Mouse (Mus musculus) forebrain, embryonic 16.5 days (tissue): Measurements from ENCODE around the gene Mtmr2. TPM values are rescaled to one million over a fixed set of nuclear protein-coding genes. Genes with fewer than 3 reads are reported as not detected.

Experiments used
- ATAC-seq: fragments of 200-750 bp; cut with Nextera tagmentation; 2 replicates; pipeline ENCODE4 v1.8.0; 2017; ENCODE audit warnings: mild to moderate bottlenecking, moderate library complexity
- H3K27ac ChIP-seq: fragments of 300-500 bp; sonication (generic); 2 replicates; pipeline ENCODE4 v1.5.1; 2014; ENCODE audit warnings: low read length, control low read depth
- H3K27me3 ChIP-seq: fragments of 300-500 bp; sonication (generic); replicated peaks from 2 replicates; pipeline ENCODE4 v1.6.1; 2014; ENCODE audit warnings: low read length; ENCODE audit not compliant: control insufficient read depth, insufficient read depth
- H3K36me3 ChIP-seq: fragments of 300-500 bp; sonication (generic); 2 replicates; pipeline ENCODE4 v1.6.1; 2014; ENCODE audit not compliant: control insufficient read depth, insufficient read depth
- H3K4me1 ChIP-seq: fragments of 300-500 bp; sonication (generic); replicated peaks from 2 replicates; pipeline ENCODE4 v1.6.1; 2014; ENCODE audit warnings: low read length; ENCODE audit not compliant: control insufficient read depth, insufficient read depth
- H3K4me2 ChIP-seq: fragments of 300-500 bp; sonication (generic); 2 replicates; pipeline ENCODE4 v1.6.1; 2014; ENCODE audit warnings: mild to moderate bottlenecking, low read length, control low read depth
- H3K4me3 ChIP-seq: fragments of 300-500 bp; sonication (generic); replicated peaks from 2 replicates; pipeline ENCODE4 v1.5.1; 2014; ENCODE audit warnings: mild to moderate bottlenecking, low read length, control low read depth
- H3K9ac ChIP-seq: fragments of 300-500 bp; sonication (generic); replicated peaks from 2 replicates; pipeline ENCODE4 v1.6.1; 2014; ENCODE audit warnings: low read depth, low read length, control low read depth
- H3K9me3 ChIP-seq: fragments of 300-500 bp; sonication (generic); 2 replicates; pipeline ENCODE4 v1.6.1; 2016; ENCODE audit warnings: low read length; ENCODE audit not compliant: control insufficient read depth
- WGBS: fragments of 180-500 bp; shearing (Covaris S2); extraction: QIAGEN DNeasy Blood & Tissue Kit; methylation state at CpG from one replicate; pipeline ENCODE4 v1.1.7; 2014; 5-methylcytosine and 5-hydroxymethylcytosine counted together
- polyA plus RNA-seq: library from polyadenylated mRNA; unstranded; fragments of >200 nt; fragmentation: Nextera tagmentation; extraction: Ambion mirVana; gene quantifications from 2 replicates; pipeline ENCODE4 v1.2.1, GENCODE M21; 2015

The Mtmr2 gene
- polyA plus RNA-seq, 1 experiment from 2014 or later, result 65.7 TPM

DNA sequence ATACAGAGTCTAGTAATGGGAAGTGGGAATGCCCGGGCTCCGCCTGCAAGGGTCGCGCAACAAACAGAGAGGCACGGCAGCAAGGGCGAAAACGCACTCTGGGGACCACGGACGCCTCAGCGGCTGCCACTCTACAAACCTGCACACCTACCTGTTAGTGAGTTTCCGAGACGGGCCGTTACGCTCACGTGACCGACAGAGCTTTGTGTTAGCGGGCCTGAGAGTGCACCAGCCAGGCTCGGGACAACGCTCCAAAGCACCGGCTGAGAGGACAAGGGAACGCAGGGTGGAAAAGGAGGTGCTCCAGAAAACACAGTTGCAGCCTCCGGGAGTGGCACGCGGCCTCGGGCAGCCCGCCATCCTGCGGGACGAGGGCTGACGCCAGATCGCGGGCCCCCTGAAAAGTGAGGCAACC lies 78.2 kb downstream of the Mtmr2 start:
- WGBS, result 0% methylated on average over 31 of the region's 31 CpGs
- Histone ChIP-seq H3K4me2 (peak overlapping the region; percentile 78), H3K9ac (peak overlapping the region; percentile 94), H3K9me3 (no peaks in the 10 kb centered on the region), H3K4me3 (peak overlapping the region; percentile 97), H3K27me3 (no peaks in the 10 kb centered on the region), H3K27ac (peak overlapping the region; percentile 99), H3K36me3 (no peaks in the 10 kb centered on the region), H3K4me1 (peaks cover 28% of the 10 kb centered on the region)
- ATAC-seq, result peak; percentile 4

DNA sequence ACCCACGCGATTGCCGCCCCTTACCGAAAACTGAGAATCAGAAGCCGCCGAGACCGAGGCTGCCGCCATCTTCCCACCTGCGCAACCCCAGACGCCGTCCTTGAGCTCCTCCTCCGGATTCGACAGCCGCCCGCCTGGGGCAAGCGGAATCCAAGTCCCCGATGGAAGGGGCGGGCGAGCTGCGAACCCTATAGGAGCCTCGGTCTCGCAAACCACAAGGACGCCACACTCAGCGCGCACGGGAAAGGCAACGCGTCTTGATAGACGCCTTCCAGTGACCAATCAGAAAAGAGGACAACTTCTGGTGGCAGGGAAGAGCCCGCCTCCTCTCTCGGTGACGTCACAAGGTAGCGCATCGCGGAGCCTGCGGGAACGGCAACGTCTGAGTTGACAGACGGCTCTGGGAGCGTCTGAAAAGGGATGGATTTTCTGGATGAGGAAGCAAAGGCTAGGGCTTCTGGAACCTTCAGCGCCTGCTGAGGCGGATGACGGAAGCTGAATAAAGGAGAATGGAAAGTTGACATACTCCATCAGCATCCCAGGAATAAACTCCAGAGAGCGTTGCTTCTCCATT lies 78.7 kb downstream of the Mtmr2 start, which contains the start of gene Cep57:
TSS of gene Cep57 (minus strand) at position 276 of the 574 bp plus-strand sequence.
- H3K36me3 ChIP-seq, result peaks cover 3% of the 10 kb centered on the region; the same call in 1 of the 2 replicates
- no peaks in the 10 kb centered on the region for H3K9me3 ChIP-seq
- H3K27me3 ChIP-seq, result no peaks in the 10 kb centered on the region
- H3K9ac ChIP-seq, result peak within 1 kb of the TSS; percentile 95
- ATAC-seq, result peak; percentile 90
- under 1% methylated on average over 44 of the region's 44 CpGs for WGBS
- peak within 1 kb of the TSS; percentile 99 for H3K27ac ChIP-seq
- H3K4me2 ChIP-seq, result peak within 1 kb of the TSS; percentile 78
- H3K4me3 ChIP-seq, result peak within 1 kb of the TSS; percentile 97
- H3K4me1 ChIP-seq, result peaks cover 28% of the 10 kb centered on the region

DNA sequence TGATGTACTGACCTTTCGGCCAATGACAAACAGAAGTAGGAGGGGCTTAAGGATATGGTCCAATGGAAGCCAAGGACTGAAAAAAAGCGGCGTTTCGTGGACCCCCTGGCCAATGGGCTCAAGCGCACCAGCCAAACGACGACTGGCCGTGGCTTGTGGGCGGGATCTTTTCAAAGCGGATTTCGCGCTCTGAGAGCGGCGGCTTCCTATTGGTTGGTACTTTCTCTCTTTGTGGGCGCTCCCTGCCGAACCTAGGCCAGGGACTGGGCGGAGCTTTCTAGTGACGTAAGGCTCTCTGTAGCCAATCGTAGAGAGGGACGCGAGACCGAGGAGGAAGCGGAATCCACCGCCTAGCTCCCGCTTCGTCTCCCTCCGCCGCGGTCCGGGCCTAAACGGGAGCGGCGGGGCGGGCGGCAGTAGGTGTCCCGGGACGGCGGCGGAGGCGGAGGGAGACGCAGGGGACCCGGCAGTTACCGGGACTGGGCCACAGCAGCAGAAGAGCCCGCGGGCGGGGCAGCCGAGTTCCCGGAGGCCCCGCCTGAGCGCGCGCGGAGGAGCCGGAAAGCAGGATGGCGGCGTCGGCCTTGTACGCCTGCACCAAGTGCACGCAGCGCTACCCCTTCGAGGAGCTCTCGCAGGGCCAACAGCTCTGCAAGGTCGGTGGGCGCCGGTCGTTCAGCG lies 79.3 kb downstream of the Mtmr2 start, which contains the start of gene Fam76b:
TSS of gene Fam76b (plus strand) at position 311 of the 681 bp plus-strand sequence.
- Histone ChIP-seq H3K27me3 (no peaks in the 10 kb centered on the region), H3K4me2 (peak within 1 kb of the TSS; percentile 78), H3K9ac (peak within 1 kb of the TSS; percentile 95), H3K36me3 (peaks cover 3% of the 10 kb centered on the region), H3K9me3 (no peaks in the 10 kb centered on the region), H3K27ac (peak within 1 kb of the TSS; percentile 99), H3K4me1 (peaks cover 28% of the 10 kb centered on the region), H3K4me3 (peak within 1 kb of the TSS; percentile 97)
- under 1% methylated on average over 64 of the region's 67 CpGs for WGBS
- peak; percentile 92 for ATAC-seq

DNA sequence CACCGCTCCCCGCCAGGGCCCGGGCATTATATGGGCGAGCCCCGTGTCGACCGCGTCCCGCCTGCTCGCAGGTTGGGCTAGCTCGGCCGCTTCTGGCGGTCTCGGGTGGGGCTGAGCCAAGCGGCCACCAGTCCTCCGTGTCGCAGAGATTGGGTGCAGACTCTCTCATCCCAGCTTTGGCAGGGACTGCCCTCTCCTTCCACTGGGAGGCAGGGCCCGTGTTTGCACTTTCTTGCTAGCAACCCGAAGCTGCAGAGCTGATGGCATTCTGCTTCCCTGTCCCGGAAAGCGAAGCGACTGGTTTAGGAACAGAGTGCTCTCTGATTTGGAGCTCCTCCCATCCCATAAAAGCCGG lies 79.9 kb downstream of the Mtmr2 start:
- H3K4me1 ChIP-seq, result peaks cover 26% of the 10 kb centered on the region
- ATAC-seq, result peak; percentile 13; the same call in 1 of the 2 replicates
- peak overlapping the region; percentile 97 for H3K4me3 ChIP-seq
- 0% methylated on average over 23 of the region's 23 CpGs for WGBS
- H3K27me3 ChIP-seq, result no peaks in the 10 kb centered on the region
- H3K9ac ChIP-seq, result peak overlapping the region; percentile 95
- no peaks in the 10 kb centered on the region for H3K9me3 ChIP-seq
- peak overlapping the region; percentile 72 for H3K4me2 ChIP-seq
- peak overlapping the region; percentile 99 for H3K27ac ChIP-seq
- H3K36me3 ChIP-seq, result peaks cover 7% of the 10 kb centered on the region

DNA sequence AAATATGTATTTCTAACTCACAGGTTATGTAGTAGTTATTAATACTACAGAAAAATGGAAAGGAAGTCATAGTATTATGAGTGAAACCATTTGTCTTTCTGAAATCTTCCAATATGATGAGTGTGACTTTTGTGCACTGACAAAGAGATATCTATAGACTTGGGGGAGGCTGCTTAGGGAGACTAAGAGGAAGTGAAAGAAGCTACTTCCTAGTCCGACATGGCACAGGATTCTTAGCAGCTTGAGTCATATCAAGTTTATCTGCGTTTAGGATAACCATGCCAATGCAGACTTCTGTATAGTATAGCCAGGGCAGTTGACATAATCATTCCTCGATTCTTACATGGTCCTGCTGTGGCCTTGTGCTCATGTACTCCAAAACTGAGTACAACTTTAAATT lies 87.0 kb downstream of the Mtmr2 start:
- Histone ChIP-seq H3K4me2 (no peak overlapping the region), H3K9me3 (no peaks in the 10 kb centered on the region), H3K27ac (no peak overlapping the region), H3K9ac (no peak overlapping the region), H3K27me3 (no peaks in the 10 kb centered on the region), H3K4me3 (no peak overlapping the region), H3K4me1 (no peaks in the 10 kb centered on the region), H3K36me3 (peaks cover 36% of the 10 kb centered on the region)
- no peak for ATAC-seq
- WGBS, result 91% methylated on average over 3 of the region's 3 CpGs

DNA sequence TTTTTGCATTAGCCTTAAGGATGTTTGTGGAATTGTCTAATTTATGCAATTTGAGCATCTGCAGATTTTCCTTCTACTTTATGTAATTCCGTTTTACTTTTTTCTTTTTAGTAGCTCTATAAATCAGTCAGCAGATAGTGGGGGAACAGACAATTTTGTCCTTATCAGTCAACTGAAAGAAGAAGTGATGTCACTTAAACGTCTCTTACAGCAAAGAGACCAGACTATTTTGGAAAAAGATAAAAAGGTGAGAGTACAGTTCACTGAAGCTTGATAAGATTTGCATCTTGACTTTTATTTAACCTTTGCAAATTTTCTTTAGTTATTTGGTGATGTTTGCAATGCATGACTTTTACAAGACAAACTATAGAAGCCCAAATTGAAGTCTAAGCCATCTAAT lies 88.5 kb downstream of the Mtmr2 start:
- ATAC-seq, result no peak
- Histone ChIP-seq H3K27me3 (no peaks in the 10 kb centered on the region), H3K36me3 (peaks cover 46% of the 10 kb centered on the region), H3K9ac (no peak overlapping the region), H3K27ac (no peak overlapping the region), H3K9me3 (no peaks in the 10 kb centered on the region), H3K4me1 (no peaks in the 10 kb centered on the region), H3K4me3 (no peak overlapping the region), H3K4me2 (no peak overlapping the region)
- 93% methylated on average over 2 of the region's 2 CpGs for WGBS

DNA sequence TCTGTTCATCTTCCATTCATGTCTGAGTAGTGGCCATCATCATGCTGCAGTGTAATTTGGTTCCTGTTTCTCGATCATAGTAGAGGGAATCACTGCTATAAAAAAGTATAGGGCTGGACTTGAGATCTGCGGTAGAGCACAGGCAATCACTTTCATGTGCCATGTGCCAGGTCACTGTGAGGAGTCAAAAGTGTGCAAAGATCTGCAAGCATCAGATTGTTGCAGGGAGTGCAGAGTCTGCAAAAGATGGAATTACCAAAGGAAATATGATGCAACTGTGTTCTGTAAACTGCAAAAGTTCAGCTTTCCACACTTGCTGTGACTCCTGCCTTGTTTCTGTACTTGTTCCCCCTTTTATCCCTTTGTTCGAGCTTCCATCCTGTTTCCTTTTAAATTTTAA lies 99.4 kb downstream of the Mtmr2 start:
- Histone ChIP-seq H3K36me3 (peaks cover 14% of the 10 kb centered on the region), H3K4me3 (no peak overlapping the region), H3K27ac (no peak overlapping the region), H3K27me3 (no peaks in the 10 kb centered on the region), H3K9me3 (no peaks in the 10 kb centered on the region), H3K4me2 (no peak overlapping the region), H3K9ac (no peak overlapping the region), H3K4me1 (no peaks in the 10 kb centered on the region)
- no peak for ATAC-seq
- 87% methylated on average over 3 of the region's 3 CpGs for WGBS

DNA sequence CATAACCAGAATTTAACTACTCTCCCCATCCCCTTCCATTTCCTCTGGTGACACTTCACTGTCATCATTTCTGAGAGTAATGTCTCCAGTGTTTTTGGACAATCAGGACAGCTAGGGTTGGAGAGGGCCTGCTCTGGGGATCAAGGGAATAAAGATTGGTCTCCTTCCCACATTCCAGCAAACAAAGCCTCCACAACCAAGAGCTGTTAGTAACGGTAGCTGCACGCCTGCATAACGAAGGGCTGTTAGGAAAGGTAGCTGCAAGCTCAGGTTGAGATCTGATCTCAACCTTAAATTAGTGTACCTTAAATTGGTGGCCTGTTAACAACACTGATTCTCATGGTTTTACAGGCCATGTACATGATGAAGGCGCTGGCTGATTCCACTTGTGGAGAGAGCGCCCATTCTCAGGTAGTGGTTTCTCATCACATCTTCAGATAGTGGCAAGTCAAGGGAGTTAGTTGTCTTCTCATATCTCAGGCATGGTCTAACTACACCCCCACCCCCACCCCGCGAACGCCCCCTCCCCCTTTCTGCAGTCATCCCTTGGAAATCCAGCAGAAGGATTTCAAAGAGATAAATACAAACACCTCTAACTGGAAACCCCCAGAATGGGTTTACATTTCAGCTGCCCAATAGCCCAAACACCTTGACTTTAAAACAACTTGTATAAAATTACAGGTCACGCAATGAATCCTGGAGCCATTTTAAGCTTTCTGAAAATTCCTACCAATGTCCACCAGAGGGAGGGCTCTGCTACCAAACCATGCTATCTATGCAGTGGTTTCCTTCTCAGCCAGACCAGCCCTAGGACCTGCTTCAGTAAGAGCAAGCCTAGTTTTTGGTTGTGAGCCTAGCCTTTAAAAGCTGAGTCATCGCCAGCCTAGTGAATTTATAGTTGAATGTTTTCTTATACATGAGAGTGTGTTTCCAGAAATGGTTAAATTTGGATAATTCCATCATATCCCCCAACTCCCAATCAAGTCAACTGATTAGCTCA lies 100.6 kb downstream of the Mtmr2 start:
- Histone ChIP-seq H3K4me3 (no peak overlapping the region), H3K4me1 (no peaks in the 10 kb centered on the region), H3K27ac (no peak overlapping the region), H3K9me3 (no peaks in the 10 kb centered on the region), H3K27me3 (no peaks in the 10 kb centered on the region), H3K36me3 (peaks cover 9% of the 10 kb centered on the region), H3K9ac (no peak overlapping the region), H3K4me2 (no peak overlapping the region)
- peak; percentile 73 for ATAC-seq
- 76% methylated on average over 10 of the region's 10 CpGs for WGBS

DNA sequence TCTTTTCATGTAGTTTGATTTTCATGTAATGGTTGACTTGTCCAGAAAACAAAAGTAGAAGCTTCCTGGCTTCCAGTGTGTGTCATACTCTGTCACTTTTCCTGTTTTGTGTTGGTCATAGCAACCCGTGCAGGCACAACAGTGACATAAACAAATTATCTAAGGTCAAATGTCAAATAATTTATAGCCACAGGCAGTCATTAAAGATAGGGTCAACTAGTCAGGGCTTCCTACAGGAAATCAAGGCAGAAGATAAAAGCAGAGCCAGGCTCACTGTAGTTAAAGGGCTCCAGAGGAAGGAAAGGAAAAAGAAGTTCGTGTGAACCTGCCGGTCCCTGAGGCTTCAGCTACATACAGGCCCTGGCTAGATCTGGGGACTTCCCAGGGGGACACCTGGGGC lies 105.7 kb downstream of the Mtmr2 start:
- no peak overlapping the region for H3K4me2 ChIP-seq
- ATAC-seq, result no peak
- 78% methylated on average over 3 of the region's 3 CpGs for WGBS
- no peaks in the 10 kb centered on the region for H3K27me3 ChIP-seq
- no peaks in the 10 kb centered on the region for H3K4me1 ChIP-seq
- H3K36me3 ChIP-seq, result no peaks in the 10 kb centered on the region
- no peak overlapping the region for H3K9ac ChIP-seq
- no peaks in the 10 kb centered on the region for H3K9me3 ChIP-seq
- H3K27ac ChIP-seq, result no peak overlapping the region
- no peak overlapping the region for H3K4me3 ChIP-seq
